Mouse (Mus musculus): ENCODE results near the gene Insig1. TPM values are rescaled to one million over a fixed set of nuclear protein-coding genes. Genes with fewer than 3 reads are reported as not detected.

Gene Insig1
- polyA plus RNA-seq, 1 experiment from 2014 or later = 89.3 TPM

DNA sequence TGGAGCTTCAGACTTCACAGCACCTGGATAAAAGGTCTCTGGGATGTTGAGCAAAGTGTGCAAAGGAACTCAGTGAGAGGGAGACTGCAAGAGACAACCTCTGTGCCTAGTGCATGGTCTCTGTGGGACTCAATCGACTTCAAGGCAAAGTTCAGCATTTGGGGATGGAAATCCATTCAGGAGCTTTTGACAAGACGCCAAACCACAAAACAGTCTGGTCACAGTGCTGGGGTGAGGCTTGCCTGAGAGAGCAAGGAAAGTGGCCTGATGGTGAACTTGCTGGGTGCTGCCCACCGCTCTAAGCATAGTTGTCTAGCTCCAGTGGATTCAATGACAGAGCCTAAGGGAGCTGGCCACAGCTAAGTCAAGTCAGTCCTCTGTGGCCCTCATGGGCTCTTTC, 30.4 kb upstream of the Insig1 start:
- no peaks in the 10 kb centered on the region for H3K36me3 ChIP-seq
- 91% methylated on average over 3 of the region's 3 CpGs for WGBS

GRCm38 (mm10) chr5:28042021-28042420, 29.1 kb upstream of the Insig1 start:
- Histone ChIP-seq H3K4me3 (no peak overlapping the region), H3K27me3 (replicated peaks) (no peaks in the 10 kb centered on the region), H3K36me3 (no peaks in the 10 kb centered on the region), H3K9ac (no peak overlapping the region), H3K27ac (no peak overlapping the region), H3K4me2 (replicated peaks) (no peak overlapping the region), H3K4me1 (no peaks in the 10 kb centered on the region), H3K9me3 (peaks cover 9% of the 10 kb centered on the region)
- WGBS = 97% methylated on average over 3 of the region's 3 CpGs
- ATAC-seq (ENCODE audit: low FRiP score, low read depth) = no peak

More for the DNA sequence above, 30.4 kb upstream of the Insig1 start:
- peaks cover 9% of the 10 kb centered on the region for H3K9me3 ChIP-seq
- no peak overlapping the region for H3K4me3 ChIP-seq
- no peak overlapping the region for H3K27ac ChIP-seq
- H3K9ac ChIP-seq = no peak overlapping the region
- no peaks in the 10 kb centered on the region for H3K27me3 ChIP-seq (replicated peaks)
- H3K4me1 ChIP-seq = no peaks in the 10 kb centered on the region
- no peak for ATAC-seq (ENCODE audit: low FRiP score, low read depth)
- no peak overlapping the region for H3K4me2 ChIP-seq (replicated peaks)

DNA sequence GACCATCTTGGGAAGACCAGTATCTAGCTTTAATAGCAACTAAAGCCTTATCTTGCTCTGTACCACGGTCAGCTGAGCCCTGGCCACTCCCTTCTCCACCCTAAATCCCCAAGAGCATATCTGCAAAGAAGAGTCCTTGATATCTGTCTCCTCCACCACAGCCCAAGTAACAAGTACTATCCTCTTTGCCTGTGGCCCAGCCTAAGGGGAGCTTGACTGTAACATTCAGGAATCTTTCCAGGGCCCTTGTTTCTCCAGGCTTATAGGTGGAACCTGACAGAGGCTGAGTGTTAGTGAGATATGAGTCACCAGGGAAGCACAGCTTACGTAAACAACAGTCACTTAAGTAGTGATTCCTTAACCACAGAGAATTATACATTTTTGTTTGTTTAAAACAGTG, 28.4 kb upstream of the Insig1 start:
- Histone ChIP-seq H3K27me3 (replicated peaks) (no peaks in the 10 kb centered on the region), H3K9ac (no peak overlapping the region), H3K36me3 (no peaks in the 10 kb centered on the region), H3K4me1 (no peaks in the 10 kb centered on the region), H3K4me3 (no peak overlapping the region), H3K9me3 (peaks cover 9% of the 10 kb centered on the region), H3K27ac (no peak overlapping the region), H3K4me2 (replicated peaks) (no peak overlapping the region)
- ATAC-seq (ENCODE audit: low FRiP score, low read depth) = no peak
- WGBS = 79% methylated on average over 2 of the region's 2 CpGs

- Histone ChIP-seq H3K27me3 (replicated peaks) (no peaks in the 10 kb centered on the region), H3K4me1 (no peaks in the 10 kb centered on the region), H3K9ac (no peak overlapping the region), H3K36me3 (no peaks in the 10 kb centered on the region), H3K4me2 (replicated peaks) (no peak overlapping the region), H3K9me3 (peaks cover 9% of the 10 kb centered on the region), H3K27ac (no peak overlapping the region), H3K4me3 (no peak overlapping the region)
- 82% methylated on average over 5 of the region's 5 CpGs for WGBS
- no peak for ATAC-seq (ENCODE audit: low FRiP score, low read depth)
These were observed 27.8 kb upstream of the Insig1 start for GRCm38 (mm10) chr5:28043386-28043785.

- WGBS = 89% methylated on average over 3 of the region's 3 CpGs
- no peaks in the 10 kb centered on the region for H3K36me3 ChIP-seq
These were observed 24.2 kb upstream of the Insig1 start for GRCm38 (mm10) chr5:28046966-28047365.

GRCm38 (mm10) chr5:28047961-28048360, 23.2 kb upstream of the Insig1 start:
- Histone ChIP-seq H3K4me3 (no peak overlapping the region), H3K36me3 (no peaks in the 10 kb centered on the region), H3K9me3 (peaks cover 9% of the 10 kb centered on the region), H3K27ac (no peak overlapping the region), H3K4me1 (no peaks in the 10 kb centered on the region), H3K9ac (no peak overlapping the region), H3K27me3 (replicated peaks) (no peaks in the 10 kb centered on the region), H3K4me2 (replicated peaks) (no peak overlapping the region)
- ATAC-seq (ENCODE audit: low FRiP score, low read depth) = no peak
- 83% methylated on average over 1 of the region's 1 CpGs for WGBS

More at GRCm38 (mm10) chr5:28046966-28047365, 24.2 kb upstream of the Insig1 start:
- Histone ChIP-seq H3K4me3 (no peak overlapping the region), H3K4me2 (replicated peaks) (no peak overlapping the region), H3K27me3 (replicated peaks) (no peaks in the 10 kb centered on the region), H3K27ac (no peak overlapping the region), H3K9ac (no peak overlapping the region), H3K4me1 (no peaks in the 10 kb centered on the region), H3K9me3 (peaks cover 9% of the 10 kb centered on the region)
- no peak for ATAC-seq (ENCODE audit: low FRiP score, low read depth)

- 54% methylated on average over 2 of the region's 2 CpGs for WGBS
- no peaks in the 10 kb centered on the region for H3K9me3 ChIP-seq
- no peak overlapping the region for H3K4me3 ChIP-seq
- no peaks in the 10 kb centered on the region for H3K4me1 ChIP-seq
- H3K9ac ChIP-seq = no peak overlapping the region
- H3K27me3 ChIP-seq (replicated peaks) = no peaks in the 10 kb centered on the region
- H3K4me2 ChIP-seq (replicated peaks) = no peak overlapping the region
- ATAC-seq (ENCODE audit: low FRiP score, low read depth) = no peak
- H3K27ac ChIP-seq = no peak overlapping the region
- no peaks in the 10 kb centered on the region for H3K36me3 ChIP-seq
These were observed 15.7 kb upstream of the Insig1 start for GRCm38 (mm10) chr5:28055450-28055849.

DNA sequence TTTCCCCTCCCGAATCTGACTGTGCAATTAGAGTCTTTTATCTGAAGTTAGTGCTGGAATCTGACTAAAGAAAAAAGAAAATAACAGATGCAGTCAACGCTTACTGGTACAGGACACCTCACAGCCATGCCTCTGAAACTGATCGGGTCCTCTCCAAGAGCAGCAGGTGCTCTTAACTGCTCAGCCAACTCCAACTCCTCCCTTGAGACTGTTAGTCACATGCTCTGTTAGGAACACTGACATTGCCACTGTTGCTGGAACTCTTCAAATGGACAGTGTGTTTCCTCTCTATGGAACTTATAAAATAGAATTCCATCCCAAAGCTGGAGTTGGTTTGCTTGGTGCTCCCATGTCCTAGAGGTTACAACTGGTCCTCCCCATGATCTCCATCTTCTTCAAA, 14.3 kb upstream of the Insig1 start:
- Histone ChIP-seq H3K27ac (no peak overlapping the region), H3K4me3 (no peak overlapping the region), H3K27me3 (replicated peaks) (no peaks in the 10 kb centered on the region), H3K9me3 (no peaks in the 10 kb centered on the region), H3K9ac (no peak overlapping the region), H3K4me1 (no peaks in the 10 kb centered on the region), H3K36me3 (no peaks in the 10 kb centered on the region), H3K4me2 (replicated peaks) (no peak overlapping the region)
- 87% methylated on average over 3 of the region's 3 CpGs for WGBS
- no peak for ATAC-seq (ENCODE audit: low FRiP score, low read depth)

DNA sequence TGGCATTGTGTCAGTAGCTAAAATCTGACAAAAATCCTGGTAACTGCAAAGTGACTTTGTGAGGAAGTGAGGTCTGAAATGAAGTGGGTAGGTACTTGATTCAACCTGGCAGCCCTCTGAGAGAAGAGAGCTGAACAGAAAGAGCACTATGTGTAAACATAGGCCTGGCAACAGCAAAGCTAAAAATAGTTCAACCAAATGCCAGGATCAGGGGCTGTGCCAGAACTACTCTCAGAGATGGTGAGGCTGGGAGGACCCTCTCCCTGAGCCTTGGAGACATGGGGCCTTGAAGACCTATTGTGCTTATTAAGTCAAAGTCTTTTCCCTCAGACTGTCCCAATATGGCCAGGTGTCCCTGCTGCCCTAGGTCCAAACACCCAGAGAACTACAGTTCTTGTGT, 10.7 kb upstream of the Insig1 start:
- no peaks in the 10 kb centered on the region for H3K27me3 ChIP-seq (replicated peaks)
- no peak overlapping the region for H3K4me3 ChIP-seq
- ATAC-seq (ENCODE audit: low FRiP score, low read depth) = no peak

GRCm38 (mm10) chr5:28061011-28061410, 10.2 kb upstream of the Insig1 start:
- no peaks in the 10 kb centered on the region for H3K9me3 ChIP-seq
- no peak overlapping the region for H3K4me2 ChIP-seq (replicated peaks)
- no peak overlapping the region for H3K9ac ChIP-seq
- no peaks in the 10 kb centered on the region for H3K36me3 ChIP-seq
- no peaks in the 10 kb centered on the region for H3K4me1 ChIP-seq
- 85% methylated on average over 6 of the region's 6 CpGs for WGBS
- no peak overlapping the region for H3K4me3 ChIP-seq
- H3K27ac ChIP-seq = no peak overlapping the region
- ATAC-seq (ENCODE audit: low FRiP score, low read depth) = no peak
- H3K27me3 ChIP-seq (replicated peaks) = no peaks in the 10 kb centered on the region

More for the DNA sequence above, 10.7 kb upstream of the Insig1 start:
- Histone ChIP-seq H3K9ac (no peak overlapping the region), H3K27ac (no peak overlapping the region), H3K4me1 (no peaks in the 10 kb centered on the region), H3K9me3 (no peaks in the 10 kb centered on the region), H3K4me2 (replicated peaks) (no peak overlapping the region), H3K36me3 (no peaks in the 10 kb centered on the region)

GRCm38 (mm10) chr5:28063989-28064624, 7.1 kb upstream of the Insig1 start:
- 83% methylated on average over 3 of the region's 3 CpGs for WGBS
- Histone ChIP-seq H3K27ac (no peak overlapping the region), H3K4me3 (no peak overlapping the region), H3K4me2 (replicated peaks) (no peak overlapping the region), H3K36me3 (no peaks in the 10 kb centered on the region), H3K27me3 (replicated peaks) (no peaks in the 10 kb centered on the region), H3K9ac (no peak overlapping the region), H3K9me3 (no peaks in the 10 kb centered on the region), H3K4me1 (no peaks in the 10 kb centered on the region)
- no peak for ATAC-seq (ENCODE audit: low FRiP score, low read depth)

GRCm38 (mm10) chr5:28065275-28065674, 5.9 kb upstream of the Insig1 start:
- Histone ChIP-seq H3K4me1 (peaks cover 8% of the 10 kb centered on the region), H3K27ac (no peak overlapping the region), H3K9me3 (no peaks in the 10 kb centered on the region), H3K27me3 (replicated peaks) (no peaks in the 10 kb centered on the region), H3K36me3 (no peaks in the 10 kb centered on the region), H3K4me2 (replicated peaks) (no peak overlapping the region), H3K4me3 (no peak overlapping the region), H3K9ac (no peak overlapping the region)
- ATAC-seq (ENCODE audit: low FRiP score, low read depth) = no peak
- 77% methylated on average over 4 of the region's 4 CpGs for WGBS

GRCm38 (mm10) chr5:28066311-28066710, 4.9 kb upstream of the Insig1 start:
- ATAC-seq (ENCODE audit: low FRiP score, low read depth) = no peak
- Histone ChIP-seq H3K36me3 (no peaks in the 10 kb centered on the region), H3K4me1 (peaks cover 12% of the 10 kb centered on the region), H3K4me2 (replicated peaks) (no peak overlapping the region), H3K4me3 (no peak overlapping the region), H3K9me3 (no peaks in the 10 kb centered on the region), H3K27me3 (replicated peaks) (no peaks in the 10 kb centered on the region), H3K9ac (no peak overlapping the region), H3K27ac (no peak overlapping the region)
- WGBS = 76% methylated on average over 5 of the region's 5 CpGs

Measured in neural tube, embryonic 12.5 days (tissue).